Mouse (Mus musculus): ENCODE data around the gene Dnajc17. TPM values are rescaled to one million over a fixed set of nuclear protein-coding genes. Genes with fewer than 3 reads are reported as not detected.

Gene Dnajc17
- 1.9 TPM for polyA plus RNA-seq (2014; fragmentation: Illumina TruSeq; extraction: RNeasy Lipid Tissue Mini Kit (QIAGEN cat#74804); ENCODE audit: low read depth, low replicate concordance)

DNA sequence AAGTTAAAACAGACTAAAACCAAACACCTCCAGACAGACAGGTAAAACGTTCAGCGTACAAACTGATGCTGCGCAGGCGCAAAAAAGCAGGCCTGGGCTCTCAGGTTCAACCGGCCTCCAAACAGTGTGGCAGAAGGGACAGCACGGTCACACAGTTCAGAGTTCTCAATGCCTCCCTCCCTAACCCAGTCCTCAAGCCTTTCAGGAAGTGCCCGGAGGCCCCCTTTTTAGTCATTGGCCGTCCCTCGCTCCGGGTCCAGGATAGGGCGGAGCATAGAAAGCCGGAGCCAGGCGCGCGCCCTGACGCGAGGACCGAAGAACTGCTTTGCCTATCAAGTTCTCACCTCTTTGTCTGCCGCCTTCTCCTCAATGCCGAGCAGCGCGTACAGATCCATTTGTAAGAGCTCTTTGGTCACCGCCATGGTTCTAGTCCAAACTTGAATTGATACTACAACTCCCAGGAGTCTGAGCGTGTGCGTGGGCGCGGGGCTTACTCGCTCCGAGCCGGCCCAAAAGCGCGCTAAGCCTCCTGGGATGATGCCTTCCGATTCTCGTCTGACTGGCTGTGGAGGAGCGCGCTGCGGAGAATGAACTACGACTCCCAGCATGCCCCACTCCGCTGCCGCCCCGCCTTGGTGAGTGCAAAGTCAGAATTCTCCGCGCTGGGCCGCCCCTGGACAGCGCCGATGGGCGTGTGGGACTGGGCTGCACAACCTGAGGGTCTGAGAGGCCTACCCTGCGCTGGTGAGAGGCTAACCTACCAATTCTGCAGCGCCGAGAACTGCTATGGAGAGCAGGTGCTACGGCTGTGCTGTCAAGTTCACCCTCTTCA, at the start of gene Dnajc17, which contains the start of gene Zfyve19:
TSS of gene Dnajc17 (minus strand) at position 452 of the 832 bp plus-strand sequence.
TSS of gene Zfyve19 (plus strand) at position 274 of the 832 bp plus-strand sequence.

DNA sequence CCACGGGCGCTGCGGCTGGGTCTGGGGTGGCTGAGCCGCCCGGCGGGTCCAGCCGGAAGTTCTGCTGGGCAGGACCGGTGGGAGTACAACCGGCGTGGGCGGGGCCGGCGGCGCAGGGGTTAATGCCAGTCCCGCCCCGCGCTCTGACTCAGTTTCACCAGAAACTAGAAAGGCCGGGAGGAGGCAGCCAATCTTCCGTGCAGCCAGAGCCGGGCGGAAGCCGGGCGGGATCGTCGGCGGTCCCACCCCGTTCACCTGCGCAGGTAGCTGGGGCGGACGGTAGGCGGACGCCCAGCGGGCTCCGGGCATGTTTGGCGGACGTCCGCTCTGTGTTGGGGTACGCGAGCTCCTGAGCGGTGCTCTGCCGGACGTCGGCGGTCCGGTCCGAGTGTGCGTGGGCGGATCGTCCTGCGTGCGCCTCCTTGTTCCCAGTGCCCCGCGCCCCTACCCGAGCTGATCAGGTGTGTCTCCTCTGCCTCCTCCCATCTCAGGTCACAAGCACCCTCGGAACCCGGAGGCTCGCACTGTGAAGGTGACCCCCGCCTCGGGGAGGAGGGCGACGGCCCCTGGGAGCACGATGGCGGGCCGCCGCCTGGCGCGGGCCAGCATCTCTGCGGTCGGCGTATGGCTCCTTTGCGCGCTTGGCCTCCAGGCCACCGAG, 28.7 kb upstream of the Dnajc17 start, which contains the start of gene Spint1:
TSS of gene Spint1 (plus strand) at position 153 of the 661 bp plus-strand sequence.

DNA sequence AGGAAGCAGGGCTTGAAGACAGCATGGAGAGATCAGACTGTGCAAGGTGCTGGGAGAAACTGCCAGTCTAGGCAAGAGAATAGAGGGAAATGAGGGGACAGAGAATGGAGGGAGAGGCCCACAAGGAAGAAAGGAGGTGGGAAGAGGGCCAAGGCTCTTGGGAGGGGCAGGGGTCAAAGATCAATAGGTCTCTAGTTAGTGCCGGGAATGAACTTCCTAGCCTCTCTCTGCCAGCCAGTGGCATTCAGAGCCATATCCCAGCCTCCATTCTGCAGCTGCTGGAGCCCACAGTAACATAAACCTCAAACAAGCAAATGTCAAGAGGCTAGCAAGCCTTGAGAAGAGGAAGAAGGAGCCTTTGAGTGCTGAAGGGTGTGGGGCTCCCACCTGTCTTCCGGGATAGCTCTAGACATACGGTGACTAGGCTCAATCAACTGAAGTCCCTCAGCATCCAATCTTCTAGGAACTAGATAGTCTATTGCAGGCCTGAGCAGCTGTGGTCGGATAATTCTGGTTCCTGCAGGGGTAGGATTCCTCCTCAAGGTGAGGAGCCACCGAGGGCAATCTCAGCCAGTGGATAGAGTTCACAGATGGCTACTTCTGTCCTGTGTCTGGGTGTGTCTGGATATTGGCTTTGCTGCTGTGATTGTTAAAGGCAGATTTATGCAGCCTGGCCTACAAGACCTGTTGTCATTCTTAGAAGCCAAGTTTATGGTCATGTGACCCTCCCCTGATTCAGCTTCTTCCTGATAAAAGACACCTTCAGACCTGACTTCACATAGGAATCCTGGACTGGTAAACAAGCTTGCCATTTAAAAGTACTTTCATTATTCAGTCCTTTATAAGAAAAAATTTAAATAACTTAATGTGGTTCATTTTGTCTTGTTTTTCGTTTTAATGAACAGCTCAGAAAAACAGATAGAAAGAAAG, 21.4 kb upstream of the Dnajc17 start, which contains the start of gene Ppp1r14d:
TSS of gene Ppp1r14d (minus strand) at position 132 of the 930 bp plus-strand sequence.

DNA sequence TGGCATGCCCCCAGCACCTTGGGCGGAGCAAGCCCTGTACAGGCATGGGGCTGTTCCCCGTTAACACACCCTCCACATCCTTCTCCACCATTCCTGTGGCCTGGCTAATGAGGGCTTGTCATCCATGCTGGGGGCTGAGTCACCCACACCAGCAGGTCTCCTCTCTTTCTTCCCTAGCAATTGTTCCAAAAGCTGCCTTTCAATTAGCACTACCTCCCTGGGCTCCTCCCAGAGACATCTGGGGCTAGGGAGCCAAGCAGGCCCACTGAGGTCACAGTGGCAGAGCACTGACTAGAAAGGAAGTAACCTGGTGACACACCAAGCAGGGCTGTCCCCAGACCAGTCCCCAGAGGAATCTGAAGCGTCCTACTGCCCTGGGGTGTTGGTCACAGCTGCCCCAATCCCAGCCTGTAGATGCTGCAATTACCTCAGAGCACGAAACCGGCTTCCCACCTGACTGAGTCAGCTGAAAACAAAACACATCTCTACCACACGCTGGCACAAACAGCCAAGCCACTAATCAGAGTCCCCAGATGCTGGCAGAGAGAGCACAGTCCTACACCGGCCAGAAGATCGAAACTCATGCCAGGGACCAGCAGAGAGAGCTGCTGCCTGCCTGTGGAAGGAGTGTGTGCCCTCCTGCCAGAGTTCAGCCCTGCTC, 34.5 kb downstream of the Dnajc17 start, which contains the start of gene Gm14137:
TSS of gene Gm14137 (plus strand) at position 519 of the 661 bp plus-strand sequence.

DNA sequence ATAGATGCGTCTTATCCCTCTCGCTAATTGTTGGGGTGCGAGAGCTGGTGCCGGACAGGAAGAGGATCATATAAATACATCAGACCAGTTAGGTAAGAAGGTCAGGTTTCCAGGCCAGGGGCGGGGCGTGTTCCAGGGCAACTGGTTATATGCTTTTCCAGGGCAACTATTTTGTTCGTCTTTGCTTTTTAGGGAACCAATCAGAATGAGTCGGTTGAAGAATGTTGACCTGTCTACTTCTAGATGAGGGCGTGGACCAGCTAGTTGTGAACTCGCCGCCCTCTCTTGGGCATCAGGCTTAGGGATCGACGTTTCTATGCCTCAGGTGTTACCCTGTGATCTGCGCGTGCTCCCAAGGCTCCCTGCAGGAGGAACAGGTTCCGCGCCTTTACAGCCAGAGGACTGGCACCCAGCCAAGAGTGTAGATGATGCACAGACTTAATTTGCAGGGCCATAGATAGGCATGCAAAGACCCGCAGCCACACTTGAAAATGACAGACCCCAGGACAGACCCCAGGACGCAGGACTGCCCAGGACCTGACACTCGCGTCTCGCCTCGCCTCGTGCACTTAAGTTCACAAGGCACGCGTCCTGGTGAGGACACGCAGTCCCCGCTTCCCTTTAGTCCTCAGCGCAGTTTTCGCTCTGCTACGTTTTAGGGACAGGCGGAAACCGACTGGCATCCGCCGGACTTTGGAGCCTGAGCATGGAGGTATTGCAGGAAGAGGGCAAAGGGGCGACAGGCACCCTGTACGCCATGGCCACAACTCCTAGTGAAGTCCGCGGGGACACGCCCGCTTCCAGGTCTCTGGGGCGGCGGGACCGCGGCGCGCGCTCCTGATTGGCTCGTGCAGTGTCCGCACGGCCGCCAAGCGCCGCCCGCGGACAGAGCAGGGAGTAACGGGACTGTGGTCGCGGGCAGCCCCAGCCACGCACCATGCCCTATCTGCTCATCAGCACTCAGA, 41.4 kb downstream of the Dnajc17 start, which contains the start of gene Gchfr:
TSS of gene Gchfr (plus strand) at position 873 of the 965 bp plus-strand sequence.

DNA sequence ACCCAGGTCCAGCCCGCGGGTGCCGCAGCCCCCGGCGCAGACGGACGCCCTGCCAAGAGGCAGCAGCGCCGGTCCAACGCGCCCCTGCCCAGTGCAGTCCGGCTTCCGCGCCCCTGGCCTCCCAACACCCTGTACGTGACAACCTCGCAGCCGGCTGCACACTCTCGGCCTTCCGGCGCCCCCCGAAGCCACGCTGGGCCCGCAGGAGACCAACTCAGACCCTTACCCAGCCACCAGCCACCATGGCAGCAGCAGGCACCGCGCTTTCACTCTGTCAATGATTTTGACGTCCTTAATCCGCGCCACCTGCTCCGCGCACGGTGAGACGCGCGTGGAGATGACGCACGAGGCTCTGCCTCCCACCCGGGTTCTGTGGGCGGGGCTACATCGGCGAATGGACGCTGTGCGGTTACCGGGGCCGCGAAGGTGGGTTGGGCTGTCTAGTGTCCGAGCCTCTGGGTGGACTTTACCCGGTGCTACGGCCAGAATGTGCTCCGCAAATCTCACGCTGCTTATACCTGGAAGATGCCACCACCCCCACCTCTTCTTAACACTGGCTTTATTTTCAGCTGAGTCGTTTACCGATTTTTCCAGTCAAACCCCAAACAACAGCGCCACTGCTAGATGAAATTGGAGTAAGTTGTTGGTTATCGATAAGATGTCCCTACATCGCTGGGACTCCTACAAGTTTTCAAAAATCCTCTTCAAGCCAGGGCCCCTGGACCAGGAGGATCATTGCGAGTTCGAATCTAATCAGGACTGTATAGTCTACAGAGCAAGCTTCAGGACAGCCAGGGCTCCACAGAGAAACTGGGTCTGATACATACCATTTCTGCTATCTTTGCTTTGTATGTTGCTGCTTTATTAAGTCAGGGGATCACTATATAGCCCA, 51.7 kb downstream of the Dnajc17 start, which contains the start of gene Rmdn3:
TSS of gene Rmdn3 (minus strand) at position 354 of the 892 bp plus-strand sequence.

Other genes with a start within 250 kb of the Dnajc17 start
- gene Ccdc32, start 179.4 kb downstream of the Dnajc17 start, polyA plus RNA-seq (2014; fragmentation: Illumina TruSeq; extraction: RNeasy Lipid Tissue Mini Kit (QIAGEN cat#74804); ENCODE audit: low read depth, low replicate concordance): 4.5 TPM
- 1.0 TPM for gene Rpusd2, start 174.0 kb downstream of the Dnajc17 start, polyA plus RNA-seq (2014; fragmentation: Illumina TruSeq; extraction: RNeasy Lipid Tissue Mini Kit (QIAGEN cat#74804); ENCODE audit: low read depth, low replicate concordance)
- 0.08 TPM for gene Knl1, start 161.7 kb downstream of the Dnajc17 start, polyA plus RNA-seq (2014; fragmentation: Illumina TruSeq; extraction: RNeasy Lipid Tissue Mini Kit (QIAGEN cat#74804); ENCODE audit: low read depth, low replicate concordance)
- gene Rad51, start 96.0 kb downstream of the Dnajc17 start, polyA plus RNA-seq (2014; fragmentation: Illumina TruSeq; extraction: RNeasy Lipid Tissue Mini Kit (QIAGEN cat#74804); ENCODE audit: low read depth, low replicate concordance): 0.32 TPM
- gene Rmdn3, start 51.8 kb downstream of the Dnajc17 start, polyA plus RNA-seq (2014; fragmentation: Illumina TruSeq; extraction: RNeasy Lipid Tissue Mini Kit (QIAGEN cat#74804); ENCODE audit: low read depth, low replicate concordance): 39.8 TPM
- gene Gchfr, start 41.0 kb downstream of the Dnajc17 start, polyA plus RNA-seq (2014; fragmentation: Illumina TruSeq; extraction: RNeasy Lipid Tissue Mini Kit (QIAGEN cat#74804); ENCODE audit: low read depth, low replicate concordance): 9.4 TPM
- gene Gm14137, start 34.3 kb downstream of the Dnajc17 start, polyA plus RNA-seq (2014; fragmentation: Illumina TruSeq; extraction: RNeasy Lipid Tissue Mini Kit (QIAGEN cat#74804); ENCODE audit: low read depth, low replicate concordance): not detected
- gene Zfyve19, start 178 bp downstream of the Dnajc17 start, polyA plus RNA-seq (2014; fragmentation: Illumina TruSeq; extraction: RNeasy Lipid Tissue Mini Kit (QIAGEN cat#74804); ENCODE audit: low read depth, low replicate concordance): 3.6 TPM
- gene Ppp1r14d, start 21.1 kb upstream of the Dnajc17 start, polyA plus RNA-seq (2014; fragmentation: Illumina TruSeq; extraction: RNeasy Lipid Tissue Mini Kit (QIAGEN cat#74804); ENCODE audit: low read depth, low replicate concordance): not detected
- 0.26 TPM for gene Spint1, start 28.6 kb upstream of the Dnajc17 start, polyA plus RNA-seq (2014; fragmentation: Illumina TruSeq; extraction: RNeasy Lipid Tissue Mini Kit (QIAGEN cat#74804); ENCODE audit: low read depth, low replicate concordance)
- not detected for gene Rhov, start 62.5 kb upstream of the Dnajc17 start, polyA plus RNA-seq (2014; fragmentation: Illumina TruSeq; extraction: RNeasy Lipid Tissue Mini Kit (QIAGEN cat#74804); ENCODE audit: low read depth, low replicate concordance)
- 0.08 TPM for gene Vps18, start 79.9 kb upstream of the Dnajc17 start, polyA plus RNA-seq (2014; fragmentation: Illumina TruSeq; extraction: RNeasy Lipid Tissue Mini Kit (QIAGEN cat#74804); ENCODE audit: low read depth, low replicate concordance)
- 0.19 TPM for gene Dll4, start 117.0 kb upstream of the Dnajc17 start, polyA plus RNA-seq (2014; fragmentation: Illumina TruSeq; extraction: RNeasy Lipid Tissue Mini Kit (QIAGEN cat#74804); ENCODE audit: low read depth, low replicate concordance)
- gene Chac1, start 142.4 kb upstream of the Dnajc17 start, polyA plus RNA-seq (2014; fragmentation: Illumina TruSeq; extraction: RNeasy Lipid Tissue Mini Kit (QIAGEN cat#74804); ENCODE audit: low read depth, low replicate concordance): 0.72 TPM